Mouse (Mus musculus): ENCODE data around the gene Lfng. TPM values are rescaled to one million over a fixed set of nuclear protein-coding genes. Genes with fewer than 3 reads are reported as not detected.

Lfng gene
- 55.4 and 66.3 TPM in 2 replicates for polyA plus RNA-seq (2012; rRNA removed)

GRCm38 (mm10) chr5:140607001-140607835, at the start of gene Lfng:
TSS of gene Lfng (plus strand) at chr5:140607320.

GRCm38 (mm10) chr5:140564896-140565295, 42.2 kb upstream of the Lfng start, which contains the start of gene Grifin:
TSS of gene Grifin (minus strand) at chr5:140565071.

GRCm38 (mm10) chr5:140648519-140649100, 41.5 kb downstream of the Lfng start, which contains the start of gene Ttyh3:
TSS of gene Ttyh3 (minus strand) at chr5:140649031.

Other genes with a start within 250 kb of the Lfng start
- gene Snx8, start 218.1 kb upstream of the Lfng start, polyA plus RNA-seq (2012; rRNA removed) = 24.4 and 27.2 TPM in 2 replicates
- gene Eif3b, start 188.0 kb upstream of the Lfng start, polyA plus RNA-seq (2012; rRNA removed) = 125 and 145 TPM in 2 replicates
- 0.03 and 0.11 TPM in 2 replicates for gene Gm4869, start 161.7 kb upstream of the Lfng start, polyA plus RNA-seq (2012; rRNA removed)
- gene Chst12, start 101.8 kb upstream of the Lfng start, polyA plus RNA-seq (2012; rRNA removed) = 31.5 and 40.0 TPM in 2 replicates
- not detected in 2 replicates for gene Grifin, start 42.2 kb upstream of the Lfng start, polyA plus RNA-seq (2012; rRNA removed)
- 116 and 137 TPM in 2 replicates for gene Ttyh3, start 41.7 kb downstream of the Lfng start, polyA plus RNA-seq (2012; rRNA removed)
- gene Iqce, start 95.1 kb downstream of the Lfng start, polyA plus RNA-seq (2012; rRNA removed) = 28.0 and 31.0 TPM in 2 replicates
- 47.1 and 49.3 TPM in 2 replicates for gene Brat1, start 97.7 kb downstream of the Lfng start, polyA plus RNA-seq (2012; rRNA removed)
- 2.7 and 3.9 TPM in 2 replicates for gene Amz1, start 116.8 kb downstream of the Lfng start, polyA plus RNA-seq (2012; rRNA removed)
- 160 and 167 TPM in 2 replicates for gene Gna12, start 223.1 kb downstream of the Lfng start, polyA plus RNA-seq (2012; rRNA removed)

Data from ovary, adult 2 months (tissue).